Mouse (Mus musculus) 3134 (cell line): ENCODE measurements around the gene Rftn1.

Experiments used
- DNase-seq: peaks from one replicate; pipeline ENCODE4 v3.0.0-alpha.2; 2011; ENCODE audit warnings: low spot score; ENCODE audit not compliant: insufficient read length; ENCODE audit errors: extremely low read depth

Gene Rftn1

DNA sequence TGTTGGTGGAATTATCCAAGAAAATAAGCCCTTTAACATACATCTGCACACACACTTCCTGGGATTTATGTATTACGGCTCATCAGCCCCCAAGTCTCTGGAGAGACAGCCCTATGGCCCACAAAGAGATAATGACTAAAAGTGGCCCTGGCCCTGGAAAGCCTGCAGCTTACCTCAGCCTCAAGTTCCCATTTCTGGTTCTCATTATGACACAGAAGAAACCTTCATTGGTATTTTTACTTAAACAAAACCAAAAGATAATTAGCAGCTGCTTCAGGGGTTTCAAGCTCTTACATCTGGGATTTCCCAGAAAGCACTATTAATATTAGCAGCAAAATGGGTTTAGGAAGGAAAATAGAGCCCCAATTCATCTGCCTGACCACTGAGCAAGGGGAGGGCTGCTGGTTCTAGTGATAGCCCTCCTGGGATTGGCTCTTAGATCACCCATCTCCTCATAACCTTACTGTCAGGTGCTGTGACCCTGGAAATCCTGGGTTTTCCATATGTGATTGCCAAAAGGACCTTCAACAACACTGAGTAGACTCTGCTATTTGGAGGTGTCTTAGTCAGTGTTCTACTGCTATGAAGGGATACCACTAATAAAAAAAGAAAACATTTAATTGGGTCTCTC lies 14.8 kb upstream of the Rftn1 start:
- DNase-seq: no peak

DNA sequence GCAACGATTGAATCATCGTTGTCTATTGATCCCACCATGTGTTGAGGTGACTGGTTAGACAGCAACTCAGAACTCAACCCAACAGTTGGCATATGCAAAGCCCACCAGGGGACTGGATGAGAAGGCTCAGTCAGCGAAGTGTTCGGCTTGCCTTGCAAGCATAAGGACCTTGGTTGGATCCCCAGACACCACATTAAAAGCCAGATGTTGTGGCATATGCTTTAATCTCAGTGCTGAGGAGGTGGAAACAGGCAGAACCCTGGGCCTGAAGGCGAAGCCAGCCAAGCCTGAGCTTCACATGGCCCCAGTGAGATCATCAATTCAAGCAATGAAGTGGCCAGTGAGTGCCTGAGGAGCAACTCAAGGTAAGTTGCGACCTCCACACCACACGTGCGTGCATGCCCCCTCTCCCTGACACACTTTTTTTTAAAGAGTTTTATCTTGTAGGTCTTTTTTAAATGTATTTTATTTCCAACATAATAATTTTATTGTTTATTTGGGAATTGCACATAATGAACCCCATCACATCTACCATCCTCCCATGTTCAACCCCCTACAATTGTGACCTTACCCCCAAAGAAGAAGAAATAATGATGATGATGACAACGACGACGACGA lies 11.5 kb upstream of the Rftn1 start:
- DNase-seq: no peak

DNA sequence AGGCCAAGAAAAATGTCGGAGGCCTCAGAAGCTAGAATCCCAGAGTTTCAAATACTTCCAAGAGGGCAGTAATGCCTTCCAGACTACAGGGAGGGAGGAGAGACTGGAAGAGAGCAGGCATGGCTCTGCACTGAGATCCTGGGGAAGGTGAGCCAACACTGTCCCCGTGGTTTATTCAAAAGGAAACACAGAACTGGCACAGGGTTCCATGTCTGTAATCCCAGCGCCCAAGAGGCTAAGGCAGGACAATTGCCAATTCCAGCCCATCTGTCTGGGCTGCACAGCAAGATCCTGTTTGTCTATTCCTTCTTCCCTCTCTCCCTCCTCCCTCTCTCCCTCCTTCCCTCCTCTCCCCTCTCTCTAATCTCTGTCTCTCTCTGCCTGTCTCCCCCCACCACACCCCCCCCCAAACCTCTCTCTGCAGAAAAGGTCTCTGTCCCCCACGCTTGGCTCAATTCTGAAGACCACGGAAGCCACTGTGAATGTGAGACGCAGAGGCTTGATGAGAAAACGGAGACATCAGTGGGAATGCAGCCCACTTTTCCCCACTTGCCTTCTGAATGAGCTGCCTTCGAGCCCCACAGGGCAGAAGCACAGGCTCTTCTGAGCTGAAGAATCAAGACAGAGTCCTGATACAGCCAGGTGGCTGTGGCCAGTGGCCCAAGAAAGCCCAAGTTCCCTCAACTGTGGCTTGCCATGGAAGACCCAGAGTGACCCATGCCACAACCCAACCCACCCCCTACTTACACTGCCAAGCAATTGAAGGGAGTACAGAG lies 8.8 kb upstream of the Rftn1 start:
- DNase-seq: no peak

DNA sequence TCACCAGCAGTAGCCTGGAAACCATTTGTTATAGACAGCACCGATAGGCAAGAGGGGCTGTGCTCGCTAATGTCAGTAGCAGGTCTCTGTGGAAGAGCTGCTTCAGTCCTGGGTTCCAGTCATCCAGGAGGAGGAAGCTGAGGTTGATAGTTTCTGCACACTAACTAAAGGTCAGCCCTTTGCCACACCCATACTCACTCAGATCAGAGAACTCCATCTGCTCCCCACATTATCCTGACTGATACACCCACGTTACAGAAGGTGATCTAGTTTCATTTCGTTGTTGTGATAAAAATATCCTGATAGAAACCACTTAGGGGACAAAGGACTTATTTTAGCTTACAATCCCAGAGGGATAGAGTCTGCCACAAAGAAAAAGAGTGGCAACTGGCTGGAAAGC lies 7.1 kb upstream of the Rftn1 start:
- no peak for DNase-seq

DNA sequence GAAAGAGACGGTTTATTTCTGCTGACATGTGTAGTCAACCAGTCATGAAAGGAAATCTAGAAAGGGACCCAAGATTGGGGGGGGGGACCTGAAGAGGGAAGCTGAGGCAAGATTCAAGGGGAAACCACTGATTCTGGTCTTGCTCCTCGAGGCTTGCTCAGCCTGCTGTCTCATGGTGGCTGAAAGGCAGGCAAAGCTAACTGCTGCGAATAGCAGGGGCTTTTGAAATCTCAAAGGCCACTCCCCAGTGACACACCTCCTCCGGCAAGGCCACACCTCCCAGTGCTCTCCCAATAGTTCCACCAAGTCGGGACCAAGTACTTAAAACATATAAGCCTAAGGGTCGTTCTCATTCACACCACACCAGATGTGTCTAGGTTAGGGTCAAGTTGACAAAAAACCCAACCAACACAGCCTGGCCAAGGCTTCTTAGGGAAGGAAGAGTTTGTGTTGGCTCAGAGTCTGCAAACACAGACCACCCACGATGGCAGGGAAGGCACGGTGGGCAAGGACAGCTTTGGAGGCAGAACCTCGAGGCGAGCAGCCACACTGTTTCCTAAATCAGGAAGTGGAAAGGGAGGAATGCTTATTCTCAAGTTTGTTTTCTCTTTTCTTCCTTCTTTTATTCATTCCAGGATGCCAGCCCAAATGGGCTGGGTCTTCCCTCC lies 5.7 kb upstream of the Rftn1 start:
- DNase-seq: no peak

DNA sequence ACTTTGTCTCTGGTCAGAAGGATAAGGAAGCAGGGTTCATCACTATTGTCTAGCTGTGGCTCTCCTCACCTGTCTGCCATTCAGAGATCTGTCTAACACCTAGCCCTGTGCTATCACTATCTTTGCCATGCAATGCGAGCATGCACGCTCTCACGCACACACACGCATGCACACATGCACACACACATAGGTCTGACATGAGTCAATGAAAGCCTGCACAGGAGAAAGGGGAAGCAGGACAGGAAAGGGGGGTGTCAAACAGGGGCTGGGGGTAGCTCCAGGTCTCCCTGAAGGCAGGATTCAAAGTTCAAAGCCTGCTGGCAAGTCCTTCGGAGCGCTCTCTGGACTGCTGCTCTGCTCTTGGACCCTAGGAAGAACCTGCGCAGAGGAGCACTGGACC lies 4.9 kb upstream of the Rftn1 start:
- no peak for DNase-seq

DNA sequence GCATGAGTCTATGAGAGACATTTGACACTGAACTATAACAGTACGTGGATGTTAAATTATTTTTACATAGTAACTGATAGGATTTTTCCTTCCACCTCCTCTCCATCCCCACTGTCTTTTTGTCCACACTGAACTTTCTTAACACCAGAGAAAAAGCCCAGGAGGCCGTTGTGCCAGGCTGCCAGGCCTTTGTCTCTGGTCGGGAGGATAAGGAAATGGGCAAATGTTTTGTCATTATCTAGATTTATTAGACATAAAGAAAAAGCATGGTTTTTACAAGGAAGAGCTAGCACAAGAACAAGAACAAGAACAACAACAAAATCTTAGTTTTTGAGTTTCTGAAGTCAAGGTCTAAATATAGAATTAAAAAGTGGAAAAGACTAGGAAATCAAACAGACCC lies 4.1 kb upstream of the Rftn1 start:
- DNase-seq: no peak

DNA sequence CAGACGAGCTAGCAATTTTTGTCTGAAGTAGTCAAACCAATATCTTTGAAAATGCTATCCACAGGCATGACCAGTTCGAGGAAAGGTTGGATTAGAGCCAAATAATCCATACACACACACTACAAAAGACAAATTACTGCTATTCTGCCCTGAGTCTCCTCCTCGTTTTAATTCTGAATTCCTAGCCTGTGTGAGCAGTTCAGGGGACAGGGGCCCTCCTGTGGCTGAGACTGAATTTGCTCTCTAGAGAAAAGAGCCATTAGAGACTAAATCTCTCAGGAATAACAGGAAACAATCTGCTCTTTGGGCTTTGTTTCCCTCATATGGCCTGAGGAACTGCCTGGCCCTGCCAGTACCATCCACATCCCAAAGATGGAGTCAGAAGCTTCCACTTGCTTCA lies 3.2 kb upstream of the Rftn1 start:
- DNase-seq: no peak

DNA sequence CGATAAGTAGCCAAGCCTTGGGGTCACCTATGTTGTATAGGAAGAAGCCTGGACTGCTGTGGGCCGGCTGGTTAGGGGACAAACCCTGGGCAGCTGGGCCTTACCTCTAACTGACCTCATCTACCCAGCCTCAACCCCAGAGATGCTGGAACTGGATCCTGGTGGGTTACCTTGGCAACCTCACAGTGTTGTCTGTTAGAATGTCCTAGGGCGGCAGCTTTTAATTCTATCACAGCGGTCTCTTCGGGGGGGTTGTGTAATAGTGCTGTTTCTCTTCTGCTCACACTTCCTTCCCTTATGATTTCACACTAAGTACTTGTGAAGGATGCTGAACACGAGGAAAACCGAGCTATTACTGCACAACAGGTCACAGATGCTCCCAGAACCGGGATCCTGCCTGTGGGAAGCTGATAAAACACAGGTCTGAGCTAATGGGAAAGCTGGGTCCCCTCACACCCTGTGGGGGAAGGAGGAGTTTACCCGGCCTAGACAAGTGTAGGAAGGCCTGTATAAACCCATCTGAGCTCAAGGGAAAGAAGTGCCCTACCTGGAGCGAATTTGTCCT lies 2.0 kb upstream of the Rftn1 start:
- DNase-seq: no peak

DNA sequence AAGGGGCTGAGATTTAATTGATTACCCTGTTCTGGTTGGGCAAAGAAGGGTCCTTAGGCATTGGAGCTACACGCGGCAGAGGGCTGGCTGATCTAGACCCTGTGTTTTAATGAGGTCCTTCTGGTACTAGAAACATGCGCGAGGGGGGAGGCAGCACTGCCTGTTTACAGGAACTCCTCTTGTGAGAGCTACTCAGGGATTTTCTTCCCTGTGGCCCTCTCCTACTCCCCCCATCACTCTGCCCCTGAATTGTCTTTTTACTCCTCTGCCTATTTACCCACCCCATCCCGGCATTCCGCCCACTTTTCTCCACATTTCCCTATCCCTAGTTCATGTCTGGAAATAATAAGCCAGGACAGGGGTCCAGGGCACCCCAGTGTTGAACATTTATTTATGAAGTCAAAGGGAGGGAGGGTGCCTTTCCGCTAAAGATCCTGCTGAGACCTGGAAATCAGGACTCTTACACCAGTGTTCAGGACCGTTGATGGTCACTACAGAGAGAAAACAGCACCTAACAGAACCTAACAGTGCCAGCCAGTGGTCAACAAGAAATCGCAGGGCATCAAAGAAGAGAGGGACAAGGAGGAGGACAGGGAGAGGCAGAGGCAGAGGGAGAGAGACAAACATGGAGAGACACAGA lies 964 bp upstream of the Rftn1 start:
- DNase-seq: no peak

DNA sequence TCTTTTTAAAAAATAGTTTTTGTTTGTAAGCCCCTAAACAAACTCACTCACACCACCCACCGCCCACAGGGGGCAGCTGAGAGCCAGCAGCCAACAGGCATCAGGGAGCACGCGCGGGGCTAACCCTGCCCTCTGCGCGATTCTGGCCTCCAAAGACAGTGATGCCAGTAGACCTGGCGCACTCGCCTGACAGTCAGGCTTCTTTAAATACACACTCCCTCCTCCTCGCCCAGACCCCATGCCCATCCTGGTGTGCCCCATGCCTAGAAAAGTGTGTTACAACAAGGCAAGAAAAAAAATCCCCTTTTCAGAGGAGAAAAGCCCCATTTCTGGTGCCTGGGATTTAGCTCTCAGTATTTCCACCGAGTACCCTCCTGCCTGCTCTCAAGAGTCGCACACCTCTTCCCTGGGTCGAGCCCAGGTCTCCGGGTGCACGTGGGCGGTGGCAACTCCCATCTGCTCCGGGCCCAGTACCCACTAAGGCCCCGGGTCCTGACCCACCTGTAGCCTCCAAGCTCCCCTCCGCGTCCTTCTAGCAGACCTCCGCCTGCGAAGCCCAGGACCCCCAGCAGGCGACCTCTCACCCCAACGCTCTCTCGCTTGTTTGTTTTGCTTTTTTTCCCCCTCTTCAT lies 977 bp downstream of the Rftn1 start:
- no peak for DNase-seq

DNA sequence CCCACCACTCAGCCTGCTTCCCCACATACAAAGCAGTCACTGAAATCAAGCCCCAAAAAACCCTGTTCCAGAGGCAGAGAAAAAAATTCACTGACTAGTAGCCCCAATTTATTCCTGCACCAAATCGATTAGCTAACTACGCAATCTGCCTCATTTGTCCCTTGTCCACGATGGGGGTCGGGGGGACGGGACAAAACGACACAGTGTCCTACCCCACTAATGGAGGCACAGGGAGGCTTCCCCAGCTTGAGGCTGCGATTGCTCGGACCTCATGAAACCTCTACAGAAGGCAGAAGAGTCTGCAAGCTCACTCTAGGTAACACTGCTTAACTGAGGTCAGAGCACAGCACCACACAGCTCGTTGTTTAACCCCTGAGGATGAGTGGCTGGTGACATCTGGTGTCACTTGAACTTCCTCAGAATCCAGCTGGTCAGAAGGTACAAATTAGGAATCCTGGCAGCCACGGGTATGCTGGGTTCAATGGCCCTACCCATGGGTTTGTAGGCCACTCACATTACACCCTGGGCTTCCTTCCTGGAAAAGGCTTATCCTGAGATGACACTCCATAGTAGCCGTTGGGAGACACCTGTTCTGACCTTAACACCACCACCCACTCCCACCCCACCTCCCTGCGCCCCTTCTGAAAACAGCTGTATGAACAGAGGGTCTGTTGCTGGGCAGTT lies 1.7 kb downstream of the Rftn1 start:
- DNase-seq: no peak

DNA sequence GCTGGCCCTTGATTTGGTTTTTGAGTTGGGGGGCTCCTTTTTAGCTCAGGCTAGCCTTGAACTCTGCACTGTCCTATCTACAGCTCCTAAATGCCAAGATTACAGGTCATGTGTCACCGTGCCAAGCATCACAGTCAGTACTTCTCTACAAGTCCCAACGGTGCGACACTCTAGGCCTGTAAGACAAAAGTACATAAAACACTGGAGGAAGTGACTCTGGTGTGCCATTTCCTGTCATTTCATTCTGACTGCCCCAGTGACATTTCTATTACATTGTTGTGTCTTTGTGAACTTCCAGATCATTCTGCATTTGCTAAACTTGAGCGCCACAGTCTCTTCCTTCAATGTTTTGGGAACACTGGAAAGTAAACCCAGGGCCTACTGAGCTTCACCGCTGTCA lies 4.9 kb downstream of the Rftn1 start:
- no peak for DNase-seq

DNA sequence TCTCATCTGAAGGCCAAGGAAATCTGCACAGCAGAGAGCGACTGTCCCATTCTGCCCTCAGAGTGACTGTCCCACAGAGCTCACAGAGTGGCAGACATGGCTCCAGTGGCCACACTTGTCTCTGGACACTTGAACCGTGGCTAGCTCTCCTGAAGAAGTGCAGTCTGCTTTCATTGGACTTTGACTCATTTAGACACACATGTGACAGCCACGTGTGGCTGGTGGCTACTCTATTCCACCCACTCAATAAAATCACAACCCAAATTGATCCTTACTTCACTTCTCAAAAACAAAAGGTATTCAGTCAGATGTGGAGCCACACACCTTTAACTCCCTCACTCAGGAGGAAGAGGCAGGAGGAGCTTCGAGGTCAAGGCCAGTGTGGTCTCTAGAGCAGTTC lies 5.4 kb downstream of the Rftn1 start:
- DNase-seq: no peak

DNA sequence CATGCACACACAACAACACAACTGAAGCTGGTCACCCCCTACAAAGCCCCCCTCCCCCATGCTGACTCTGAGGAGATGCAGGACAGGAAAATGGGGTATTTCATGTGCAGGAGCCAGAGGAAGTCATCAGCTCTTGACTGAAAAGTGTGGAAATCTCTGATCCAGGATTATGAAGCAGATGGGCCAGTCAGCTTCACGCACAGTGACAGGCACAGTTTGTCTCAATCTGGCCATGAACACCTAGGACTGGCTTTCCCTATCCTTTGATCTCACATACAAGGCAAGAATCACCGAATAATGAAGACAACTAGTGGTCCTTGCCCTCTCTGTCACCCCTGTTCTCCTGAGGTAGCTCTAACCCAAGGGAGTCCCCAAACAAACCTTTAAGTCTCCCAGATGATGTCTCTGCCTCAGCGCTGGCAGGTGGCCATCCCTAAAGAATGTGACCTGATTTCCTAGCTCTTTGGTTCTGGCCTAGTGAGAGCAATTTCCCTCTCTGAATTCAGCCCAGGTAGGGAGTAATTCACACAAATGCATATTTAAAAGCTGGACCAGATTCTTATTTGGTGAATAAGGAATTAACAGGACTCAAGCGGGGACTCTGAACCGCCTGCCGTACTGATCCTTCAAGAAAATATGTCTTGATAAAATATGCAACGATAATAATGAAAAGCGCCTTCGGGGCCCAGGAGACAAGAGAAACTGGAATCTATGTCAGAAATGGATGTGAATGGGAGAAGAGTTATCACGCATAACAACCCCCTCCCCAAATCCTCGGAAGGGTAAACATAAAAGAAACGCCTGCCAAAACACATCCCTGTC lies 6.0 kb downstream of the Rftn1 start:
- DNase-seq: no peak

DNA sequence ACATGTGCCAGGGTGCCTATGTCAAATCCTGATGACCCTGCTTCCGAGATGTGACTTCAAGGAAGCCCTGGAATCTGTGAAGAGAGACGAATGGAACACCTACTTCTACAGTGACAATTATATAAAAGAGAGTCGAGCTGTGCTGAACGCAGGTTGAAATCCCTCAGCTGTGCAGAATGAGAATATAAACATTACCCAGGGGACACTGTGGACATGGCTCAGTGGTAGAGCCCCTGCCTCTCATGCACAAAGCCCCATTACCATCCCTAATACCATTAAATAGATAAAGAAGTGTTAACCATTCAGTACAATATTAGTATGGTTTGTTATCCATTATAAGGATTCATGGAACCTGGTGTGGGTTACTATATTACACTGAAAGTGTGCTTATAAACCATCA lies 7.2 kb downstream of the Rftn1 start:
- no peak for DNase-seq

DNA sequence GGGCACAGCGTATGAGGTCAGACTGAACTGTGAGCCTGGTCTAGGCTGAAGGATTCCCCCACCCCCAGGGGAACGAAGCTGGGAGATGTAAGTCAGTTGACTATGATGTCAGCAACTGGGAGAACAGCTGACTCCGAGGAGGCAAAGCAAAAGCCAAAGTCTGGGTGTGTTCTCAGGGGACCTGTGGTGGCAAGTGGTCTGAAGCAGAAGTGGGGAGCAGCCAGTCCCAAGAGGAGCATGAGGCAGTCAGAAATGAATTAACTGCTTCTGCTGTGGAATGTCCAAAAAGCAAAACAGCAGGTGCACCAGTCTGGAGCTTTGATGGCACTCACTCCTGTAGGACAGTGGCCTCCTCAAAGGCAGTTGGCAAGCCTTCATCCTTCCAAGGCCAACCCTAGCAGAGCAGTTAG lies 7.9 kb downstream of the Rftn1 start:
- DNase-seq: no peak

DNA sequence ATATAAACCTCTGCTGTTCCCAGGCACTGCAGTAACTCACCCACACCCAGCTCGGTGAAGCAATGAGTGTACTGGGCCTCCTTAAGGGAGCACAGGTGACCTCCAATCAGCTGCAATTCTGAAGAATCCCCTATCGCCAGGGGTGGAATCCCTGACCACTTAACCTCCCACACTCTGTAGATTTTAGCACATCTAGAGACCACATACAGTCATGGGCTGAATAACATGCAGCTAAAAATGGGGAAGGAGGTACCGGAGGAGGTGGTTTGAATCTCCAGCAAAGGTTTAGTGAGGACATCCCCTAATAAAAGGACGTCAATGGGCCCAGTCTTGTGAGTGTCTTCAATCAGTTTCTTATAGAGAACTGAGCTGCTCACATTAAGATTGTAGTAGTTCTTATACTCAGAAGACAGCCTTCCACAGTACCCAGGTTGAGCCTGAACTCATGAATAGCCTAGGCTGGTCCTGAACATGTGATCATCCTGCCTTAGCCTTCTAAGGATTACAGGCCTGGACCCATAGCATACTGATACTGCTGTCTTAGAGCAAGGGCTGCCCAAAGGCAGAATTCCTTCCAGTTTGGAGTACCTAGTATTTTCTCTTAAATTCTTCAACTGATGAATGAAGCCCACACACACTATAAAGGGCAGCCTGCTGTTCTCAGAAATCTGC lies 9.4 kb downstream of the Rftn1 start:
- no peak for DNase-seq
